Mouse (Mus musculus): Measurements from ENCODE around the gene Msantd1.
A peak's percentile ranks its signal among the peaks of the same experiment; 100 is the strongest.

The Msantd1 gene

GRCm38 (mm10) chr5:34930151-34930975, 22.6 kb downstream of the Msantd1 start:
- DNase-seq, result no peak

GRCm38 (mm10) chr5:34931091-34931490, 23.3 kb downstream of the Msantd1 start:
- DNase-seq, result no peak

GRCm38 (mm10) chr5:34931516-34932457, 24.0 kb downstream of the Msantd1 start:
- DNase-seq, result no peak

GRCm38 (mm10) chr5:34932458-34932806, 24.6 kb downstream of the Msantd1 start:
- no peak for DNase-seq

GRCm38 (mm10) chr5:34933461-34933860, 25.6 kb downstream of the Msantd1 start:
- DNase-seq, result no peak

GRCm38 (mm10) chr5:34941710-34942470, 34.1 kb downstream of the Msantd1 start:
- no peak for DNase-seq

- DNase-seq, result no peak
Measured at GRCm38 (mm10) chr5:34943428-34943827, 35.6 kb downstream of the Msantd1 start.

- peak; percentile 34 for DNase-seq
Measured at GRCm38 (mm10) chr5:34948861-34949760, 41.3 kb downstream of the Msantd1 start, which contains the start of gene Rgs12. Gene Rgs12 (plus strand): TSS chr5:34949445.

GRCm38 (mm10) chr5:34949769-34950211, 42.0 kb downstream of the Msantd1 start:
- DNase-seq, result no peak

- no peak for DNase-seq
Measured at GRCm38 (mm10) chr5:34950486-34951160, 42.8 kb downstream of the Msantd1 start.

GRCm38 (mm10) chr5:34951161-34951834, 43.5 kb downstream of the Msantd1 start:
- no peak for DNase-seq

- no peak for DNase-seq
Measured at GRCm38 (mm10) chr5:34954508-34954907, 46.7 kb downstream of the Msantd1 start.

GRCm38 (mm10) chr5:34955630-34956029, 47.8 kb downstream of the Msantd1 start:
- DNase-seq, result no peak

- DNase-seq, result no peak
Measured at GRCm38 (mm10) chr5:34956151-34956550, 48.3 kb downstream of the Msantd1 start.

- DNase-seq, result peak; percentile 13
Measured at GRCm38 (mm10) chr5:34957015-34957414, 49.2 kb downstream of the Msantd1 start.

- DNase-seq, result no peak
Measured at GRCm38 (mm10) chr5:34960021-34960420, 52.2 kb downstream of the Msantd1 start.

GRCm38 (mm10) chr5:34965531-34965930, 57.7 kb downstream of the Msantd1 start:
- no peak for DNase-seq

- no peak for DNase-seq
Measured at GRCm38 (mm10) chr5:34968386-34968785, 60.6 kb downstream of the Msantd1 start.

- no peak for DNase-seq
Measured at GRCm38 (mm10) chr5:34972471-34972870, 64.7 kb downstream of the Msantd1 start.
